Mouse (Mus musculus) stomach, embryonic 15.5 days (tissue): ENCODE measurements at regions not wholly inside any gene's neighbourhood (a gene's known extent, or its start where the extent isn't known, plus 50 kb on each side); places are given as distances from the start of the nearest gene placed in this dataset.

Experiments used
- ATAC-seq: fragments of 200-750 bp; cut with Nextera tagmentation; 2 replicates; pipeline ENCODE4 v1.8.0; 2017; ENCODE audit warnings: low read depth, moderate number of reproducible peaks, moderate TSS enrichment; ENCODE audit not compliant: insufficient read depth, low FRiP score
- H3K27ac ChIP-seq: fragments of 300-500 bp; sonication (generic); 2 replicates; pipeline ENCODE4 v1.5.1; 2015; ENCODE audit warnings: mild to moderate bottlenecking, inconsistent platforms
- H3K27me3 ChIP-seq: fragments of 300-500 bp; sonication (generic); replicated peaks from 2 replicates; pipeline ENCODE4 v1.6.1; 2015; ENCODE audit warnings: inconsistent platforms
- H3K36me3 ChIP-seq: fragments of 300-500 bp; sonication (generic); 2 replicates; pipeline ENCODE4 v1.6.1; 2015; ENCODE audit warnings: inconsistent platforms
- H3K4me1 ChIP-seq: fragments of 300-500 bp; sonication (generic); 2 replicates; pipeline ENCODE4 v1.6.1; 2015; ENCODE audit warnings: inconsistent platforms
- H3K4me2 ChIP-seq: fragments of 300-500 bp; sonication (generic); 2 replicates; pipeline ENCODE4 v1.6.1; 2015; ENCODE audit warnings: mild to moderate bottlenecking, inconsistent platforms
- H3K4me3 ChIP-seq: fragments of 300-500 bp; sonication (generic); replicated peaks from 2 replicates; pipeline ENCODE4 v1.5.1; 2015; ENCODE audit warnings: inconsistent platforms
- H3K9ac ChIP-seq: fragments of 300-500 bp; sonication (generic); 2 replicates; pipeline ENCODE4 v1.6.1; 2015; ENCODE audit warnings: inconsistent platforms
- H3K9me3 ChIP-seq: fragments of 300-500 bp; sonication (generic); 2 replicates; pipeline ENCODE4 v1.6.1; 2016; ENCODE audit warnings: inconsistent platforms
- WGBS: fragments of 180-500 bp; shearing (Covaris S2); methylation state at CpG from one replicate; pipeline ENCODE4 v1.1.7; 2015; 5-methylcytosine and 5-hydroxymethylcytosine counted together

GRCm38 (mm10) chr16:30884189-30884551 is 197.1 kb downstream of the Xxylt1 start:
- Histone ChIP-seq H3K27me3 (no peaks in the 10 kb centered on the region), H3K4me2 (no peak overlapping the region), H3K9me3 (no peaks in the 10 kb centered on the region), H3K4me3 (no peak overlapping the region), H3K9ac (no peak overlapping the region), H3K27ac (no peak overlapping the region), H3K4me1 (no peaks in the 10 kb centered on the region), H3K36me3 (no peaks in the 10 kb centered on the region)
- 52% methylated on average over 6 of the region's 6 CpGs for WGBS
- ATAC-seq = no peak

GRCm38 (mm10) chr16:30886982-30887381 is 194.2 kb downstream of the Xxylt1 start:
- Histone ChIP-seq H3K4me2 (no peak overlapping the region), H3K4me1 (no peaks in the 10 kb centered on the region), H3K9ac (no peak overlapping the region), H3K27me3 (no peaks in the 10 kb centered on the region), H3K9me3 (no peaks in the 10 kb centered on the region), H3K4me3 (no peak overlapping the region), H3K36me3 (no peaks in the 10 kb centered on the region), H3K27ac (no peak overlapping the region)
- WGBS = 21% methylated on average over 1 of the region's 1 CpGs
- ATAC-seq = no peak

- WGBS = 83% methylated on average over 1 of the region's 1 CpGs
- Histone ChIP-seq H3K27me3 (no peaks in the 10 kb centered on the region), H3K4me1 (no peaks in the 10 kb centered on the region), H3K4me3 (no peak overlapping the region), H3K9me3 (no peaks in the 10 kb centered on the region), H3K27ac (no peak overlapping the region), H3K4me2 (no peak overlapping the region), H3K36me3 (no peaks in the 10 kb centered on the region), H3K9ac (no peak overlapping the region)
- ATAC-seq = no peak
These were observed 193.7 kb downstream of the Xxylt1 start for GRCm38 (mm10) chr16:30887536-30887935.

- H3K4me3 ChIP-seq = no peak overlapping the region
- H3K9me3 ChIP-seq = no peaks in the 10 kb centered on the region
- no peak overlapping the region for H3K27ac ChIP-seq
- H3K36me3 ChIP-seq = no peaks in the 10 kb centered on the region
- no peak overlapping the region for H3K9ac ChIP-seq
- no peaks in the 10 kb centered on the region for H3K4me1 ChIP-seq
- ATAC-seq = no peak
- no peak overlapping the region for H3K4me2 ChIP-seq
- 83% methylated on average over 3 of the region's 3 CpGs for WGBS
- no peaks in the 10 kb centered on the region for H3K27me3 ChIP-seq
These were observed 192.5 kb downstream of the Xxylt1 start for GRCm38 (mm10) chr16:30888556-30889323.

GRCm38 (mm10) chr16:30892606-30893005 is 188.6 kb downstream of the Xxylt1 start:
- Histone ChIP-seq H3K27ac (no peak overlapping the region), H3K9me3 (no peaks in the 10 kb centered on the region), H3K4me3 (no peak overlapping the region), H3K4me2 (no peak overlapping the region), H3K9ac (no peak overlapping the region), H3K4me1 (no peaks in the 10 kb centered on the region), H3K27me3 (no peaks in the 10 kb centered on the region), H3K36me3 (no peaks in the 10 kb centered on the region)
- 91% methylated on average over 6 of the region's 6 CpGs for WGBS
- ATAC-seq = no peak

GRCm38 (mm10) chr16:30894086-30894485 is 187.1 kb downstream of the Xxylt1 start:
- Histone ChIP-seq H3K4me2 (no peak overlapping the region), H3K36me3 (no peaks in the 10 kb centered on the region), H3K27me3 (no peaks in the 10 kb centered on the region), H3K27ac (no peak overlapping the region), H3K4me3 (no peak overlapping the region), H3K4me1 (no peaks in the 10 kb centered on the region), H3K9ac (no peak overlapping the region), H3K9me3 (no peaks in the 10 kb centered on the region)
- no peak for ATAC-seq

- WGBS = 75% methylated on average over 4 of the region's 4 CpGs
- Histone ChIP-seq H3K4me1 (no peaks in the 10 kb centered on the region), H3K4me3 (no peak overlapping the region), H3K36me3 (no peaks in the 10 kb centered on the region), H3K27me3 (no peaks in the 10 kb centered on the region), H3K27ac (no peak overlapping the region), H3K4me2 (no peak overlapping the region), H3K9ac (no peak overlapping the region), H3K9me3 (no peaks in the 10 kb centered on the region)
- ATAC-seq = no peak
These were observed 186.2 kb downstream of the Xxylt1 start for GRCm38 (mm10) chr16:30895021-30895420.

DNA sequence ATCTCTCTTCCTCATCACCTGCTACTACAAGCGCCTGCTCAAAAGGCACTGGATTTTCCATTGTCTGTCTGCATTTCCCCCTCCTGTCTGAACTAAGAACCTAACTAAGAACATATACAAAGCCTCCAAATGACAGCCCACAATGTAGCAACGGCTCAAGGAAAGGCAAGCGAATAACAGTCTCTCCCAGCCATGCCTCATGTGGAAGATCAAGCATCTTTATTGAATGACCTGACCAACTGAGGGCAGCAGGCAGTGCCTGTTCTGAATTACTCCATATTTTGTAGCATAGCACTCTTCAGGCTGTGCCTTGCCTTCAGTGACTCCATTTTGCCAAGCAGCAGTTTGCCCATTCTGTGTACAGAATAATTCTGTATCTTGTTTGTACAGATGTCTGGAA is 183.9 kb downstream of the Xxylt1 start:
- Histone ChIP-seq H3K4me3 (no peak overlapping the region), H3K9ac (no peak overlapping the region), H3K4me2 (no peak overlapping the region), H3K36me3 (no peaks in the 10 kb centered on the region), H3K4me1 (no peaks in the 10 kb centered on the region), H3K9me3 (no peaks in the 10 kb centered on the region), H3K27ac (no peak overlapping the region), H3K27me3 (no peaks in the 10 kb centered on the region)
- WGBS = 86% methylated on average over 3 of the region's 3 CpGs
- ATAC-seq = no peak

DNA sequence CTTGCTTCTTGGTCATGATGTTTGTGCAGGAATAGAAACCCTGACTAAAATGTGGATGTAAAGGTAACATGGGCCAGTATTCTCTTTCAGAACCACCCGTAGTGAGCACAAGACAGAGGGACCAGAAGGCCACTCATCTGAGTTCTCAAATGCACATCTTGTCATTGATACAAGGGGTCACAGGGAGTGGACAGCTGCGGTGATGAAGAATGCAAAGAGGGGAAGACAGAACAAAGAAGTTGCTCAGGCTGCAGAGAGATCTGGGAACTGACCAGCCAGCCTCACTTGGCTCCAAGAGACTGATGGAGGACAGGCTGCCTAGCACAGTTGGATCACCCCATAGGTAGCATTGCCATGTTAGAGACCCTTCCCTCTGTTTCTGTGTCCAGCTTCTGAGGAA is 181.1 kb downstream of the Xxylt1 start:
- Histone ChIP-seq H3K27me3 (no peaks in the 10 kb centered on the region), H3K4me1 (no peaks in the 10 kb centered on the region), H3K9me3 (0 out of 2 replicates have a peak, but pooled peaks cover 3% of the 10 kb centered on the region), H3K4me2 (no peak overlapping the region), H3K27ac (no peak overlapping the region), H3K36me3 (no peaks in the 10 kb centered on the region), H3K9ac (no peak overlapping the region), H3K4me3 (no peak overlapping the region)
- no peak for ATAC-seq
- 76% methylated on average over 2 of the region's 2 CpGs for WGBS

- no peaks in the 10 kb centered on the region for H3K4me1 ChIP-seq
- no peak overlapping the region for H3K4me3 ChIP-seq
- H3K27ac ChIP-seq = no peak overlapping the region
- no peak overlapping the region for H3K9ac ChIP-seq
- no peaks in the 10 kb centered on the region for H3K27me3 ChIP-seq
- ATAC-seq = no peak
- H3K4me2 ChIP-seq = no peak overlapping the region
- no peaks in the 10 kb centered on the region for H3K36me3 ChIP-seq
- H3K9me3 ChIP-seq = 0 out of 2 replicates have a peak, but pooled peaks cover 3% of the 10 kb centered on the region
These were observed 179.9 kb downstream of the Xxylt1 start for GRCm38 (mm10) chr16:30901309-30901708.
